Mouse (Mus musculus) MEL-GATA-1-ER (cell line): ENCODE data around the gene Tmem222.

ENCODE experiments used
- DNase-seq: peaks from one replicate; pipeline ENCODE4 v3.0.0-alpha.2; 2012; ENCODE audit warnings: low read depth; ENCODE audit errors: extremely low read depth

The Tmem222 gene

GRCm38 (mm10) chr4:133252089-133252488 lies 25.5 kb downstream of the Tmem222 start:
- no peak for DNase-seq

- no peak for DNase-seq
Measured at GRCm38 (mm10) chr4:133251214-133251613, 26.4 kb downstream of the Tmem222 start.

- no peak for DNase-seq
Measured at GRCm38 (mm10) chr4:133250609-133251008, 27.0 kb downstream of the Tmem222 start.

GRCm38 (mm10) chr4:133247806-133248449 lies 29.7 kb downstream of the Tmem222 start:
- peak; percentile 90 for DNase-seq

- DNase-seq, result no peak
Measured at GRCm38 (mm10) chr4:133247072-133247471, 30.5 kb downstream of the Tmem222 start.

- DNase-seq, result peak; percentile 77
Measured at GRCm38 (mm10) chr4:133244289-133244688, 33.3 kb downstream of the Tmem222 start.

- DNase-seq, result no peak
Measured at GRCm38 (mm10) chr4:133243538-133243937, 34.1 kb downstream of the Tmem222 start.

GRCm38 (mm10) chr4:133242710-133243109 lies 34.9 kb downstream of the Tmem222 start:
- DNase-seq, result no peak

- peak; percentile 31 for DNase-seq
Measured at GRCm38 (mm10) chr4:133241910-133242309, 35.7 kb downstream of the Tmem222 start.

GRCm38 (mm10) chr4:133240934-133241908 lies 36.4 kb downstream of the Tmem222 start:
- DNase-seq, result peak; percentile 89

- DNase-seq, result peak; percentile 36
Measured at GRCm38 (mm10) chr4:133240490-133240921, 37.1 kb downstream of the Tmem222 start, which contains the start of gene Map3k6. Map3k6 (plus strand) TSS chr4:133240818.

- DNase-seq, result peak; percentile 97
Measured at GRCm38 (mm10) chr4:133237911-133238310, 39.7 kb downstream of the Tmem222 start.

GRCm38 (mm10) chr4:133235415-133235814 lies 42.2 kb downstream of the Tmem222 start:
- DNase-seq, result no peak

GRCm38 (mm10) chr4:133234771-133235170 lies 42.8 kb downstream of the Tmem222 start:
- DNase-seq, result no peak

GRCm38 (mm10) chr4:133233285-133233976 lies 44.2 kb downstream of the Tmem222 start:
- no peak for DNase-seq

- no peak for DNase-seq
Measured at GRCm38 (mm10) chr4:133229582-133229981, 48.0 kb downstream of the Tmem222 start.

- no peak for DNase-seq
Measured at GRCm38 (mm10) chr4:133227636-133228035, 50.0 kb downstream of the Tmem222 start.

GRCm38 (mm10) chr4:133226073-133226472 lies 51.5 kb downstream of the Tmem222 start:
- no peak for DNase-seq

GRCm38 (mm10) chr4:133223875-133224274 lies 53.7 kb downstream of the Tmem222 start:
- DNase-seq, result no peak

GRCm38 (mm10) chr4:133221701-133222100 lies 55.9 kb downstream of the Tmem222 start:
- DNase-seq, result no peak

GRCm38 (mm10) chr4:133220656-133221055 lies 56.9 kb downstream of the Tmem222 start:
- no peak for DNase-seq

GRCm38 (mm10) chr4:133218745-133219144 lies 58.8 kb downstream of the Tmem222 start:
- no peak for DNase-seq
